Mouse (Mus musculus): Measurements from ENCODE around the gene Atp6v1g1.

Gene Atp6v1g1

DNA sequence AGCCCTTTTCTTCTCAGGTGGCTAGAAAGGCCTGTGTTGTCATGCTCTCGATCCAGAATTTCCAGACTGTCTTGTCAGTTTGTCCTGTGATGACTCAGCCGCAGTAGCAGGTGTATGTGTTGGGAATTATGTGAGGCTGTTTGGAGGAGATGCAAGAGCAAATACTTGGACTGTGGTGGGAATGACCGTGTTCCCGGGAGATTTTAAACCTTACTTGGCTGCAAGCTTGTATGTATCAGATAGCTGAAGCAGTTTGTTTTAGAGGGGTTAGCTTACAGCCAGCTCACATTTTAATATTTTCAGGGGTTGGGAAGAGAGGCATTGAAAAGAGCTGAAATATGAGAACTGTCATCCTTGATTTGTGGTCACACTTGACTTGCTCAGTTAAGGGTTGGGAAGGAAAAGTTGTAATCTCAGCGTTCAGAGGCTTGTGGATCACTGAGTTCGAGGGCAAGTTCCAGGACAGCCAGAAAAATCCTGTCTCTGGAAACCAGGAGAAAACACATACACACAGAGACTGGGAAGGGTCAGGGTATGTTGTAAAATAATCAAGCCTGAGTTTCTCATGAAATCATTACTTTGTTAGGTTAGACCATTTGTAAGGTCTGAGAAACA lies 2.0 kb downstream of the Atp6v1g1 start:
- no peak for DNase-seq (ENCODE audit: low spot score)

- no peak for DNase-seq (ENCODE audit: low spot score)
Observed at GRCm38 (mm10) chr4:63547799-63548198, 3.2 kb downstream of the Atp6v1g1 start.

DNA sequence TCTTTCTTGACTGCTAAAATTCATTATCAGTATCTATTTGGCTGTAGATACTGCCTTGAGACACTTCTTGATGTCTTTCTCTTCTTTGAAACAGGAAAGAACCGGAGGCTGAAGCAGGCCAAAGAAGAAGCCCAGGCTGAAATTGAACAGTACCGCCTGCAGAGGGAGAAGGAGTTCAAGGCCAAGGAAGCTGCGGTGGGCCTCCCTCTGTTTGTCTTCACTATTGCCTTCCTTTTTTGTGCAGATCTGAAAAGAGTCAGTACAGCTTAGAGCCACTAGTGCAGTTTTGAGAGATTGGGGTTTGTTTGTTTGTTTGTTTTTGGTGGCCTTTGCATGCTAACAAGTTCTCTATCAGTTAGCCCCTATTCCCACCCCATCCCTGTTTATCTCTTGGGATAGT lies 3.9 kb downstream of the Atp6v1g1 start:
- no peak for DNase-seq (ENCODE audit: low spot score)

DNA sequence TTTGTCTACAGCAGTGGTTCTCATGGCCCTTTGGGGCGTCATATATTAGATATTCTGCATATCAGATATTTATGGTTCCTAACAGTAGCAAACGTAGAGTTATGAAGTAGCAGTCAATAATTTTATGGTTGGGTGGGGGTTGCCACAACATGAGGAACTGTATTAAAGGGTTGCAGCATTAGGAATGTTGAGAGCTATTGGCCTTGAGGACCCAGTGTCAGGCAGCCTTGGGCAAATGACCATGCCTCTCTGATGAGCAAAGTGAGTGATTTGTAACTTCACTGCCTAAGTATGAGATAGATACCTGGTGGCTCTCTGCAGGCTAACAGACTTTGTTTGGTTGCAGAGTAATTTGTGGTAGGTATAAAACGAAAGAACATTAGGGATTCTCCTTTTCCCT lies 6.3 kb downstream of the Atp6v1g1 start:
- no peak for DNase-seq (ENCODE audit: low spot score)

GRCm38 (mm10) chr4:63552865-63553264 lies 8.3 kb downstream of the Atp6v1g1 start:
- DNase-seq (ENCODE audit: low spot score), result no peak

- no peak for DNase-seq (ENCODE audit: low spot score)
Observed at GRCm38 (mm10) chr4:63553789-63554576, 9.4 kb downstream of the Atp6v1g1 start.

GRCm38 (mm10) chr4:63554616-63555015 lies 10.0 kb downstream of the Atp6v1g1 start:
- DNase-seq (ENCODE audit: low spot score), result no peak

DNA sequence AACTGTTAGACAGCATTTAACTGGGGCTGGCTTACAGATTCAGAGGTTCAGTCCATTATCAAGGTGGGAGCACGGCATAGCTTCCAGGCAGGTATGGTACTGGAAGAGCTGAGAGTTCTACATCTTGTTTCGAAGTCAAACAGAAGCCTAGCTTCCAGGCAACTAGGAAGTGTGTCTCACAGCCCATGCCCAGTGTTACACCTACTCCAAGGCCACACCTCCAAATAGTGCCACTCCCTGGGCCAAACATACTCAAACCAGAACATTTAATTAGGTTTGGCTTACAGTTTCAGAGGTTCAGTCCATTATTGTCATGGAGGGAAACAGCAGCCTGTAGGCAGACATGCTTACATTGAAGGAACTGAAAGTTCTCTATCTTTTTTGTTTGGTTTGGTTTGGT lies 10.5 kb downstream of the Atp6v1g1 start:
- no peak for DNase-seq (ENCODE audit: low spot score)

DNA sequence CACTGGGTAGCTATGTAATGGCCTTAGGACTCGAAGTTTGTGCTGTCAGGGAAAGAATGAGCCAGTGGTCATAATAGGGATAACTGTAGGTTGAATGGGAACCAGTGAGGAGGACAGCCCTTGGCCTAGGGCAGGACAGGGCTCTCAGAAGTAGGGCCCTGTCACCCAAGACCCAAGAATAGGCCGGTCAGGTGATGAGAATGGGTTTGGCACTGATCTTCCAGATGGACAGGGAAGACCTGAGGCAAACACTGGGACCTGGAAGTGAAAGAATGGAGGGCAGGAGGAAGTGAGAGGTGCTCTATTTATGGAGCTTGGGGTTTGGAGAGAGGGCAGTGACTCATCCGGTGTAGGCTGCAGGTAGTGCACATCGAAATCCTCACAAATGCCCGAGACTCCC lies 12.1 kb downstream of the Atp6v1g1 start:
- no peak for DNase-seq (ENCODE audit: low spot score)

DNA sequence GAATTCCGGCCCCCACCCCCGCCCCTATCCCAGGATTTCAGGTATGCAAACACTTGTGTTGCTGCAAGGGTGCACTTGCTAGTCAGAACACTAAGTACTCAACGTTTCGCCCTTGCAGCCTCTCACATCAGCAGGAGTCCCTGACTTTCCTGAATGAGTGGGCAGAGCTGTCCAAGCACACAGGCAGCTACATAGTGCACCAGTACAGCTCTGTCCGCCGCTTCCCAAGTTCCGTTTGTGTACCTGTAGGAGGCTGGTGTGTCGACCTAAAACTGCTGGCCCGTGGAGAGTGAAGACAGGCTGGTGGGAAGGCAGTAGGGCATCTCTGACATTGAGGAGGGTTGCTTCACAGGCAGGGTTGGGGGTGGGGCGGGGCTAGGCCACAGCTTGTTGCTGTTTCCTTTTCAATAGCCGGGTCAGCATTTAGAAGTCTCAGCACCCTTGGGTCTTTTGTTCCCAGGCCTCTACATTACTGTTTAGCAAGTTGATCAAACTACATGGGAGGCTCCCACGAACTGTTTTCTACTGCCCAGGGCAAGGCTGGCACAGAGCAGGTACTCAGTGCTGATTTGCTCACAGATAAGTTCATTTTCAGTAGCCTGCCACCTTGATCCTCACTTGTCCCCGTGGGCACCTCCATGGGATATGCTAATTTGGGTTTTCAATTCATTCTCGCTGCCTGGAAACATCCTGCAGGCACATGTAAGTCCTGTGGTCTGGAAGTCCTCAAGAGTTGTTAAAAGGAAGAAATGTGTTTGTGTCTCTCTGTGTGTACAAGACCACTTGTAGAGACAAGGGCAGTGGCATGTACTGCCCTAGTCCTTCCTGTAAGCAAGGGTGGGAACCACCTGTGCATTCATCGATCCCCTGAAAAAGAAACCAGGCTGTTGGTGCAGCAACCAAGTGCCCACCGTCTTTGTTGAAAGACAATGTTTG lies 12.8 kb downstream of the Atp6v1g1 start:
- DNase-seq (ENCODE audit: low spot score), result no peak

GRCm38 (mm10) chr4:63558407-63559081 lies 14.0 kb downstream of the Atp6v1g1 start, which contains the start of gene Tmem268:
Gene Tmem268 (plus strand): TSS chr4:63558781.
- peak; percentile 73 for DNase-seq (ENCODE audit: low spot score)

DNA sequence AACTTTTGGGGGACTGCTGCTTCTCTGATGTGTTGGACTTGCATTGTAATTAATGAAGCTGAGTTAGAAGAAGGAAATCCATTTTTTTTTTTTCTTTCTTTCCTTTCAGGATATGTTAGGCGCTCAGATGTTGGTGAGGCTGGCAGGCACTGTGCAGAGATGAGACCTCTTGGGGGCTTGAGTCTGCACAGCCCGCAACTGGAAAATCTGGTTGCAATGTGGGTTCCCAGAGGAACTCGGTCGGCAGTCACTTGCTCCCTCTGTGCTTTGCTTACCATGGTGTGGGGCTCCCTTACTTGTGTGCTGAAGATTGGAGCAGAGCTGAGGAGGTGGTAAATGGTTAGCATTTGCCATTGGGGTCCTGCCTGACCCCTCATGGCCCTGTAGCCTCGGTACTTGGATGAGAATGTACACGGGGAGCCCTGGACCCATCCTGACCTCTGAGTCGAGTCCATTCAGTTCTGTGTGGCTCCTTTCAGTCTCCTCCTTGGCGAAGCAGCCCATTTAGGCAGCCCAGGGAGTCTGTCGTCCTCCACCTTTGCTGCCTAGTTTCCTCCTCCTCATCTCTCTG lies 14.6 kb downstream of the Atp6v1g1 start:
- no peak for DNase-seq (ENCODE audit: low spot score)

GRCm38 (mm10) chr4:63560079-63560478 lies 15.5 kb downstream of the Atp6v1g1 start:
- DNase-seq (ENCODE audit: low spot score), result no peak

- no peak for DNase-seq (ENCODE audit: low spot score)
Observed at GRCm38 (mm10) chr4:63561861-63562675, 17.5 kb downstream of the Atp6v1g1 start.

DNA sequence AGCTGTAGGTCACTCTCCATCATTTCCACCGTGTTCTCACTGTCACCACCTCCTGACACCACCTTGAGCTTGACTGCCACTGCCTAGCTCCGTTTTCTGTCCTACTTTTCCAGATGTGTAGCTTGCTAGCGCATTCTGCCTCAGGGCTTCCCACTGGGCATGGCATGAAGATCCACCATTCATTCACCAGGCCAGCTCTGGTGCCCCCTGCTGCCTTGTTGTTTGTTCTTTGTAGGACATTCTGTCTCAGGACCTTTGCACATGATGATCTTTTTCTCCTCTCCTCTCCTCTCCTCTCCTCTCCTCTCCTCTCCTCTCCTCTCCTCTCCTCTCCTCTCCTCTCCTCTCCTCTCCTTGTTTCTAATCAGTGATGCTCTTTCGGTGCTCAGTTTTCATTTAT lies 18.2 kb downstream of the Atp6v1g1 start:
- DNase-seq (ENCODE audit: low spot score), result no peak

- DNase-seq (ENCODE audit: low spot score), result no peak
Observed at GRCm38 (mm10) chr4:63567712-63568390, 23.3 kb downstream of the Atp6v1g1 start.

GRCm38 (mm10) chr4:63569322-63569721 lies 24.8 kb downstream of the Atp6v1g1 start:
- no peak for DNase-seq (ENCODE audit: low spot score)

DNA sequence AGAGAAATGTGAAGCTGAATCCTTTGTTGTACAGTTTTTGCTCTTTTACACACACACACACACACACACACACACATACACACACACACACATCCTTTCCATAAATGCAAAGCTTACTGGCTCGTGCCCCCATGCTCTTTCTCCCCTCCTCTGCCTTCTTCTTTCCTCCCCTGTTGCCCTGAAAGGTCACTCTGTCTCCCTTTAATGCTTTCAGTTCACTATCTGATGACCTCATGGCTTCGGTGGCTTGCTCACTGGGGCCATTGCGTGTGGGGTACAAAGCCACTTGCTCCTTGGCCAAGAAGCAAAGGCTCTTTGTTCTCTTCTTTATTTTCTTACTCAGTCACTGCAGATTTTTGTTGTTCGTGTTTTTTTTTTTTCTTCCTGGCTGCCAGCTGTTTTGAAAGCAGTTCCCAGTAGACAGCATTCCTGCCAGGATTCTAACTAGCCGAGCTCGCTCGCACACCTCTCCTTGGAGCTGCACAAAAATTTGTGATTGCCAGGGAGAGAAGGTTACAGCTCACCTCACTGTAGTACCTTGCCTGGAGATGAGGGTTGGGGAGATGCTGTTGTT lies 25.7 kb downstream of the Atp6v1g1 start:
- DNase-seq (ENCODE audit: low spot score), result no peak

DNA sequence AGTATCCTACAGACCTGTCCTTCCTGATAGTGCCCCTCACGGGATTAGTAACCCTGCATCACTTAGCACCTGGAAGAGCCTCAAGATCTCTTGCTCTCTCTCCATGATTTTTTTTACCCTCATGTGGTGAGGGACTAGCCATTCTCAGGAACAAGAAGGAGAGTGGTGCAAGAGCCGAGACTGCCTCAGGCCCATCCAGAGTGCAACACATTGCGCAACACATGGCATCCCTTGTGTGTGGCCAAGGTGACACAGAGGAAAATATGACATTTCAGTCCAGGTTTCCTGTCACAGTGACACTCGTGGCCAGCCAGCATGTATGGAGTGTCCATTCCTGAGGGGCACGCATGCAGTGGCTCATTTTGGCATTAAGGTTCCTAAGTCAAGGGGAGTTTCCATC lies 28.0 kb downstream of the Atp6v1g1 start:
- no peak for DNase-seq (ENCODE audit: low spot score)

GRCm38 (mm10) chr4:63579649-63580048 lies 35.1 kb downstream of the Atp6v1g1 start:
- no peak for DNase-seq (ENCODE audit: low spot score)

All from testis, postnatal 14 days (tissue).